Mouse (Mus musculus) hindbrain, embryonic 11.5 days (tissue): ENCODE data around the gene Evi2b. TPM values are rescaled to one million over a fixed set of nuclear protein-coding genes. Genes with fewer than 3 reads are reported as not detected.

Experiments
- ATAC-seq: fragments of 200-750 bp; cut with Nextera tagmentation; 2 replicates; pipeline ENCODE4 v1.8.0; 2017; ENCODE audit warnings: mild to moderate bottlenecking, moderate TSS enrichment, moderate library complexity; ENCODE audit not compliant: low FRiP score
- DNase-seq: peaks from one replicate; pipeline ENCODE4 v3.0.0-alpha.2; 2015; ENCODE audit warnings: low spot score
- H3K27ac ChIP-seq: fragments of 300-500 bp; sonication (generic); 2 replicates; pipeline ENCODE4 v1.5.1; 2014; ENCODE audit warnings: mild to moderate bottlenecking, low read depth, low read length
- H3K27me3 ChIP-seq: fragments of 300-500 bp; sonication (generic); 2 replicates; pipeline ENCODE4 v1.6.1; 2014; ENCODE audit warnings: mild to moderate bottlenecking, low read length, moderate library complexity, mixed read lengths; ENCODE audit not compliant: control insufficient read depth, insufficient read depth
- H3K36me3 ChIP-seq: fragments of 300-500 bp; sonication (generic); 2 replicates; pipeline ENCODE4 v1.6.1; 2014; ENCODE audit warnings: mild to moderate bottlenecking, low read length, moderate library complexity, mixed read lengths; ENCODE audit not compliant: control insufficient read depth, insufficient read depth
- H3K4me1 ChIP-seq: fragments of 300-500 bp; sonication (generic); replicated peaks from 2 replicates; pipeline ENCODE4 v1.6.1; 2014; ENCODE audit warnings: low read length, mixed read lengths; ENCODE audit not compliant: control insufficient read depth, insufficient read depth
- H3K4me2 ChIP-seq: fragments of 300-500 bp; sonication (generic); replicated peaks from 2 replicates; pipeline ENCODE4 v1.6.1; 2014; ENCODE audit warnings: mild to moderate bottlenecking, low read depth, low read length
- H3K4me3 ChIP-seq: fragments of 300-500 bp; sonication (generic); 2 replicates; pipeline ENCODE4 v1.5.1; 2014; ENCODE audit warnings: low read depth, low read length
- H3K9ac ChIP-seq: fragments of 300-500 bp; sonication (generic); 2 replicates; pipeline ENCODE4 v1.6.1; 2014; ENCODE audit warnings: low read depth, low read length
- H3K9me3 ChIP-seq: fragments of 300-500 bp; sonication (generic); 2 replicates; pipeline ENCODE4 v1.6.1; 2016; ENCODE audit warnings: low read length; ENCODE audit not compliant: control insufficient read depth
- WGBS: fragments of 180-500 bp; shearing (Covaris S2); extraction: QIAGEN DNeasy Blood & Tissue Kit; methylation state at CpG from one replicate; pipeline ENCODE4 v1.1.7; 2014; 5-methylcytosine and 5-hydroxymethylcytosine counted together
- polyA plus RNA-seq: library from polyadenylated mRNA; unstranded; fragments of >200 nt; fragmentation: Nextera tagmentation; extraction: Ambion mirVana; gene quantifications from 2 replicates; pipeline ENCODE4 v1.2.1, GENCODE M21; 2014

The Evi2b gene
- polyA plus RNA-seq, 1 experiment from 2014 or later: 0.20 TPM

GRCm38 (mm10) chr11:79527015-79527738 lies 3.6 kb upstream of the Evi2b start:
- Histone ChIP-seq H3K27ac (no peak overlapping the region), H3K4me2 (no peak overlapping the region), H3K4me3 (no peak overlapping the region), H3K36me3 (no peaks in the 10 kb centered on the region), H3K9me3 (no peaks in the 10 kb centered on the region), H3K27me3 (no peaks in the 10 kb centered on the region), H3K9ac (no peak overlapping the region), H3K4me1 (no peaks in the 10 kb centered on the region)
- ATAC-seq (no peak), DNase-seq (no peak)
- WGBS: 86% methylated on average over 15 of the region's 15 CpGs

DNA sequence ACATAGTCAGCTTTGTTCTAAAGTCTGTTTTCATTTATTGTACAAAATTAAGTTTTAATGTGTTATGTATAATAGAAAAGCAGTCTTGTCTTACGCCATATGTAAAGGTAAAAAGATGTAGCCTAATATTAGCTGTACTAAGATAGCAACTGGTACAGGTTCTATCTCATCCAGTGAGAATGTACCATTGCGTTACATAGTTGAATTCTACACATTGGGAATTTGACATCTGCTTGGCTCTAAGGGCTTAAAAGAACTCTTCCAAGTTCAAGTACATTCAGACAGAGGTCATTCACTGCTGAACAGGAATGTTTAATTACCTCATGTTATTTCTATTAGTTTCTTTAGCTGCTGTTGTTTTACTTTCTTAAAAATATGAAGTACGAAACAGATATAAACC lies 3.0 kb upstream of the Evi2b start:
- Histone ChIP-seq H3K9ac (no peak overlapping the region), H3K4me3 (no peak overlapping the region), H3K36me3 (no peaks in the 10 kb centered on the region), H3K9me3 (no peaks in the 10 kb centered on the region), H3K4me1 (no peaks in the 10 kb centered on the region), H3K27ac (no peak overlapping the region), H3K4me2 (no peak overlapping the region), H3K27me3 (no peaks in the 10 kb centered on the region)
- ATAC-seq: no peak
- WGBS: 97% methylated on average over 3 of the region's 3 CpGs
- DNase-seq: no peak

GRCm38 (mm10) chr11:79524310-79524575 lies 681 bp upstream of the Evi2b start:
- Histone ChIP-seq H3K4me2 (no peak overlapping the region), H3K36me3 (no peaks in the 10 kb centered on the region), H3K27me3 (no peaks in the 10 kb centered on the region), H3K9ac (no peak overlapping the region), H3K4me1 (no peaks in the 10 kb centered on the region), H3K9me3 (no peaks in the 10 kb centered on the region), H3K4me3 (no peak overlapping the region), H3K27ac (no peak overlapping the region)
- WGBS: 72% methylated on average over 1 of the region's 1 CpGs
- no peak for ATAC-seq
- DNase-seq: no peak

GRCm38 (mm10) chr11:79522944-79523343 lies 618 bp downstream of the Evi2b start:
- no peaks in the 10 kb centered on the region for H3K9me3 ChIP-seq
- DNase-seq: no peak
- H3K4me2 ChIP-seq: no peak overlapping the region
- 90% methylated on average over 1 of the region's 1 CpGs for WGBS
- H3K4me3 ChIP-seq: no peak overlapping the region
- no peaks in the 10 kb centered on the region for H3K4me1 ChIP-seq
- ATAC-seq: no peak
- H3K9ac ChIP-seq: no peak overlapping the region
- H3K36me3 ChIP-seq: no peaks in the 10 kb centered on the region
- no peak overlapping the region for H3K27ac ChIP-seq
- H3K27me3 ChIP-seq: no peaks in the 10 kb centered on the region

GRCm38 (mm10) chr11:79521930-79522329 lies 1.6 kb downstream of the Evi2b start:
- ATAC-seq: no peak
- no peak overlapping the region for H3K9ac ChIP-seq
- H3K36me3 ChIP-seq: no peaks in the 10 kb centered on the region
- H3K27me3 ChIP-seq: no peaks in the 10 kb centered on the region
- no peaks in the 10 kb centered on the region for H3K9me3 ChIP-seq
- H3K4me2 ChIP-seq: no peak overlapping the region
- no peak overlapping the region for H3K4me3 ChIP-seq
- no peak for DNase-seq
- no peak overlapping the region for H3K27ac ChIP-seq
- H3K4me1 ChIP-seq: no peaks in the 10 kb centered on the region

GRCm38 (mm10) chr11:79520772-79521171 lies 2.8 kb downstream of the Evi2b start:
- no peak overlapping the region for H3K27ac ChIP-seq
- no peaks in the 10 kb centered on the region for H3K4me1 ChIP-seq
- H3K9ac ChIP-seq: no peak overlapping the region
- ATAC-seq (no peak), DNase-seq (no peak)
- no peaks in the 10 kb centered on the region for H3K9me3 ChIP-seq
- no peak overlapping the region for H3K4me3 ChIP-seq
- H3K4me2 ChIP-seq: no peak overlapping the region
- H3K27me3 ChIP-seq: no peaks in the 10 kb centered on the region
- no peaks in the 10 kb centered on the region for H3K36me3 ChIP-seq

DNA sequence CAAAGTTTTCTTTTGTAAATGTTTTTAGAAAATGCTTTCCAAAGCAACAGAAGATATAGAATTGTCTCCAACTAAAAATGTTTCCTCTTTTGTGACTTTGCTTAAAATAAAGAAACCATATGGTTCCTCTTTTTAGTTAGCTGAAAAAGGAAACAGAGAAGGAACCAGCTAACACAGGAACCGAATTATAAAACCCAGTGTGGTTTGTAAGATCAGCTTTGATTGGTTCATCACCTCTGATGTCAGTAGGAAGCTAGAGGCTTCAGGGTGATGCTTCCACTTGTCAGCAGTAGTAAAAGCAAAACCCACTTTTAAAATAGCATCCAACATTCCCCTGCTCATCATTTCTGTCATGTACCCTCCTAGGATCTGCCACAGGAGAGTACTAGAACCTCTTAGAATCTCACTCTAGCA lies 3.7 kb downstream of the Evi2b start:
- Histone ChIP-seq H3K27me3 (no peaks in the 10 kb centered on the region), H3K4me2 (no peak overlapping the region), H3K4me1 (no peaks in the 10 kb centered on the region), H3K4me3 (no peak overlapping the region), H3K9me3 (no peaks in the 10 kb centered on the region), H3K36me3 (no peaks in the 10 kb centered on the region), H3K27ac (no peak overlapping the region), H3K9ac (no peak overlapping the region)
- ATAC-seq (no peak), DNase-seq (no peak)
- WGBS: 71% methylated on average over 1 of the region's 1 CpGs

- DNase-seq: no peak
- Histone ChIP-seq H3K4me2 (no peak overlapping the region), H3K27me3 (no peaks in the 10 kb centered on the region), H3K4me3 (no peak overlapping the region), H3K36me3 (no peaks in the 10 kb centered on the region), H3K9me3 (no peaks in the 10 kb centered on the region), H3K4me1 (no peaks in the 10 kb centered on the region), H3K27ac (no peak overlapping the region), H3K9ac (no peak overlapping the region)
- ATAC-seq: no peak
- WGBS: 90% methylated on average over 6 of the region's 6 CpGs
These were observed 4.3 kb downstream of the Evi2b start for GRCm38 (mm10) chr11:79519299-79519698.

GRCm38 (mm10) chr11:79515798-79516197 lies 7.8 kb downstream of the Evi2b start:
- Histone ChIP-seq H3K27me3 (no peaks in the 10 kb centered on the region), H3K4me2 (no peak overlapping the region), H3K36me3 (no peaks in the 10 kb centered on the region), H3K27ac (no peak overlapping the region), H3K4me3 (no peak overlapping the region), H3K4me1 (no peaks in the 10 kb centered on the region), H3K9me3 (no peaks in the 10 kb centered on the region), H3K9ac (no peak overlapping the region)
- no peak for DNase-seq
- 95% methylated on average over 2 of the region's 2 CpGs for WGBS
- no peak for ATAC-seq
